Mouse (Mus musculus) cerebellum, adult 2 months (tissue): ENCODE measurements at regions not wholly inside any gene's neighbourhood (a gene's known extent, or its start where the extent isn't known, plus 50 kb on each side); places are given as distances from the start of the nearest gene placed in this dataset.
"Not testable (repeated sequence)": the region's sequence is repeated elsewhere in the genome, so short reads cannot be mapped to it uniquely, and the experiment has no call there.

Experiments
- DNase-seq, 2 experiments: peaks; one replicate each; pipeline ENCODE4 v3.0.0; 2021
- H3K27ac ChIP-seq: fragments of 200-500 bp; 2 replicates; pipeline ENCODE4 v1.5.1; 2012; ENCODE audit warnings: low read length, control low read depth, inconsistent platforms; ENCODE audit not compliant: insufficient read depth
- H3K27me3 ChIP-seq: fragments of 200-500 bp; 2 replicates; pipeline ENCODE4 v1.6.1; 2012; ENCODE audit warnings: inconsistent platforms, mild to moderate bottlenecking, low read length, moderate library complexity; ENCODE audit not compliant: control insufficient read depth, insufficient read depth
- H3K4me1 ChIP-seq: fragments of 200-500 bp; 2 replicates; pipeline ENCODE4 v1.6.1; 2011; ENCODE audit warnings: low read length; ENCODE audit not compliant: control insufficient read depth, insufficient read depth
- H3K4me3 ChIP-seq: fragments of 200-500 bp; replicated peaks from 2 replicates; pipeline ENCODE3; 2011; ENCODE audit warnings: mild to moderate bottlenecking, low read depth, low read length, control low read depth; ENCODE audit not compliant: insufficient read depth
- CTCF ChIP-seq: fragments of 200-500 bp; IDR thresholded peaks from 2 replicates; pipeline ENCODE4 v1.5.1; 2011; ENCODE audit warnings: low read depth, mild to moderate bottlenecking, control low read depth, low read length, moderate library complexity, borderline replicate concordance; ENCODE audit not compliant: insufficient read depth
- POLR2A ChIP-seq: fragments of 200-500 bp; IDR thresholded peaks from 2 replicates; pipeline ENCODE4 v1.6.1; 2011; ENCODE audit warnings: low read length, control low read depth, borderline replicate concordance; ENCODE audit not compliant: insufficient read depth
- WGBS: fragments of 180-500 bp; shearing (Covaris S2); methylation state at CpG from one replicate; pipeline ENCODE4 v1.1.7; 2018; 5-methylcytosine and 5-hydroxymethylcytosine counted together

DNA sequence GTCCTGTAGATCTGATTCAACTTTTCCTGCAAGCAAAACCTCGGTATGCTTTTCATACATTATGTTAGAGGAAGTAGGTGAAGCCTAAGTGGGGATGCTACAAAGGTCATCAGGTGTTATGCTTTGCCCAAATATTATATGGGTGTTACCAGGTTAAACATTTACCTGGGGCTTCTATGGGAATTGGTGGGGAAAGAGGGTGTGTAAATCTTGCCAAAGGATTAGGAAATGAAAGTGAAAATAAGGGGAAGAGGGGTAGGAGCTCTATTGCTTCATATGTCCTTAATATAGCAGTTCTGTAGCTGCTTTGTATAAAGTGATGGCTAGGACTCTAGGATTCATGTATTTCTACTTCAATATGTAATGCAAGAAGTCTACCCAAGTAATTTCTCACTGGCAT, 419.2 kb downstream of the Gm11232 start:
- WGBS = 81% methylated on average over 1 of the region's 1 CpGs
- no peaks in the 10 kb centered on the region for H3K27me3 ChIP-seq
- no peak overlapping the region for H3K27ac ChIP-seq
- DNase-seq = no peak
- TF ChIP-seq POLR2A (no peak), CTCF (no peak)
- no peaks in the 10 kb centered on the region for H3K4me1 ChIP-seq
- no peak overlapping the region for H3K4me3 ChIP-seq

DNA sequence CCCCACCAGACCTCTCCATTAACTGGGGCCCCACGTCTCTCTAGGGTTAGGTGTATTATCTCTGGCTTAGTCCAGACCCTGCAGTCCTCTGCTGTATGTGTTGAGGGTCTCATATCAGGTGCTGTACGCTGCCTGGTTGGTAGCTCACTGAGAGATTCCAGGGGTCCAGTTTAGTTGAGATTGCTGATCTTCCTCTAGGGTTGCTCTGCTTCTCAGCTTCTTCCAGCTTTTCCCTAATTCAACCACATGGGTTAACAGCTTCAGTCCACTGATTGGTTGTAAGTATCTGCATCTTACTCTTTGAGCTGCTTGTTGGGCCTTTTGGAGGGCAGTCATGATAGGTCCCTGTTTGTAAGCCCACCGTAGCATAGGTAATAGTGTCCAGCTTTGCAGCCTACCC, 425.1 kb downstream of the Gm11232 start:
- H3K4me3 ChIP-seq = no peak overlapping the region
- H3K27ac ChIP-seq = no peak overlapping the region
- 81% methylated on average over 3 of the region's 3 CpGs for WGBS
- DNase-seq = no peak
- H3K4me1 ChIP-seq = no peaks in the 10 kb centered on the region
- no peak for TF ChIP-seq CTCF
- no peak for TF ChIP-seq POLR2A
- H3K27me3 ChIP-seq = no peaks in the 10 kb centered on the region

DNA sequence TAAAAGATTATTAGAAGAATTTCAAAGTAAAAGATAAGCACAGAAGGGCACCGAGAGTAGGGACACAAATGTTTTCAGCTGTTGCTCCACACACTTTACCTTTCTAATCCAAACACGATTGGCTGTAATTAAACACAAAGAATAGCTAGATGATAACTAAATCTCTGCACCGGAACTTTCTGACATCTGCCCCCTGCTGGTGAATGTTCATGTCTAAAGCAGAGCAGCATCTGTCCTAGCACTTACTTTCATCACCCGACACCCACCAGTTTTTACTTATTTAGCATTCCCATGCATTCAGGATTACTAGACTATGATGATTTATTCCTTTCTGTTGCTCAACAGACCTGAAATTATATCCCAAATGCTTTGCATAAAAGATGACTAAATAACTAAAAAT, 425.7 kb downstream of the Gm11232 start:
- no peaks in the 10 kb centered on the region for H3K27me3 ChIP-seq
- no peak overlapping the region for H3K4me3 ChIP-seq
- 74% methylated on average over 4 of the region's 4 CpGs for WGBS
- TF ChIP-seq CTCF (no peak), POLR2A (no peak)
- no peaks in the 10 kb centered on the region for H3K4me1 ChIP-seq
- no peak overlapping the region for H3K27ac ChIP-seq
- DNase-seq = no peak

DNA sequence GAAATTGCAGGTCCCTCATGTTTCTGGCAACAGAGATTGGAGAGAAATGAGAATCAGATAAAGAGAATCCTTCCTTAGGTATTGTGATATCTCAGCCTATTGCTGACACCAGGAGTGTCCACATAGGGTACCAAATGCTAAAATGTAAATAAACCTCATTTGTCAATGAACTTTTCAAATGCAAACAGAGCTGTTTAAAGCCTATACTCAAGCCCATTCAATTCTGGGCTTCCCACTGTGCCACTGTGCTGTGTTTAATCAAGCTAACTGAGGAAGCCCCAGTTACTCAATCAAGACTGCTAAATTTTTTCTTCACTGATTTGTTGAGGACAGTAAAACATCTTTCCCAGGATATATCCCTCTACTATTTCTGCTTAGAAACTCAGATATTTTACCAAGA, 441.2 kb downstream of the Gm11232 start:
- Histone ChIP-seq H3K4me1 (no peaks in the 10 kb centered on the region), H3K27ac (no peak overlapping the region), H3K4me3 (no peak overlapping the region), H3K27me3 (no peaks in the 10 kb centered on the region)
- TF ChIP-seq CTCF (no peak), POLR2A (no peak)
- DNase-seq = no peak

GRCm38 (mm10) chr4:71307176-71307612, 450.6 kb downstream of the Gm11232 start:
- no peak for TF ChIP-seq POLR2A
- no peak for TF ChIP-seq CTCF

DNA sequence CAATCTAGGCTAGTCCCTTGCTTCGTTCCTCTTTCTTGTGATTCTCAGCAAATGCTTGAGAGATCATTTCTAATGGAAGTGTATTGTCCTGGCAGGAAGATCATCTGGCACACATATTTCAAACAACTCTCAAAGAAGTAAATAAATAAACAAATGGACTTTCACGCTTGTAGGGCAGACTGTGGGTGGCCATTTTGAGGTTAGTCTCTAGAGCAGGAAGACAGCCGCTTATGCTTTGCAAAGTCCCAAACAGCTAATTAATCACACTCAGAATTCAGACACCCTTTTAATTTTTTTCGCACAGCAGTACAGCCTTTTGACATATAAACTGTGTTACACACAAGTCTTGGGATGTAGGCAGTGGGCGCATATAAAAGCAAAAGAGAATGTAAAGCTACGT, 451.1 kb downstream of the Gm11232 start:
- Histone ChIP-seq H3K27ac (no peak overlapping the region), H3K4me1 (no peaks in the 10 kb centered on the region), H3K4me3 (no peak overlapping the region), H3K27me3 (no peaks in the 10 kb centered on the region)
- 93% methylated on average over 6 of the region's 6 CpGs for WGBS
- TF ChIP-seq CTCF (no peak), POLR2A (no peak)
- no peak for DNase-seq

More at GRCm38 (mm10) chr4:71307176-71307612, 450.6 kb downstream of the Gm11232 start:
- no peaks in the 10 kb centered on the region for H3K4me1 ChIP-seq
- H3K27me3 ChIP-seq = no peaks in the 10 kb centered on the region
- no peak overlapping the region for H3K4me3 ChIP-seq
- no peak overlapping the region for H3K27ac ChIP-seq
- 70% methylated on average over 6 of the region's 6 CpGs for WGBS
- DNase-seq = no peak

DNA sequence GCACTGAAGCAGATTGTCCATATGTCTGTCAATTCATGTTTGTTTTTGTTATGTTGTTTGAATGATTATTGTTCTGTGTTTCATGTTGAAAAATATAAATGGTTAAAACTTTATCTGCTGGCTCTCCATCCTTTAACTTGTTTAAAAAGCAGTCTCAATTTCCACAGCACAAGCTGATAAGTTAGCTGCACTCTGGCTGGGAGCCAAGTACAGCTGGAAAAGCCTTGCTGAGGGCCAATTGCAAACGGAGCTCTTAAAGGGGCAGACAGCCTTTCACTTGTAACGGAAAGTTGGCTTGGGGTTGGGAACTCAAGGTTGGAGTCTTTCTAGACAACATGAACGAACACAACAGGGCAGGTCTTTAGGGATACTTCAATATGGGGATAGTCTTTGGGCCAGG, 462.0 kb downstream of the Gm11232 start:
- H3K27me3 ChIP-seq, H3K4me3 ChIP-seq, H3K4me1 ChIP-seq, DNase-seq, H3K27ac ChIP-seq: not testable (repeated sequence)
- WGBS = 55% methylated on average over 3 of the region's 3 CpGs

- DNase-seq = no peak
- TF ChIP-seq CTCF (no peak), POLR2A (no peak)
- no peaks in the 10 kb centered on the region for H3K27me3 ChIP-seq
- H3K4me3 ChIP-seq = no peak overlapping the region
- WGBS = 93% methylated on average over 10 of the region's 10 CpGs
- H3K4me1 ChIP-seq = no peaks in the 10 kb centered on the region
- no peak overlapping the region for H3K27ac ChIP-seq
Measured at GRCm38 (mm10) chr4:71291741-71292149, 466.0 kb downstream of the Gm11232 start.

DNA sequence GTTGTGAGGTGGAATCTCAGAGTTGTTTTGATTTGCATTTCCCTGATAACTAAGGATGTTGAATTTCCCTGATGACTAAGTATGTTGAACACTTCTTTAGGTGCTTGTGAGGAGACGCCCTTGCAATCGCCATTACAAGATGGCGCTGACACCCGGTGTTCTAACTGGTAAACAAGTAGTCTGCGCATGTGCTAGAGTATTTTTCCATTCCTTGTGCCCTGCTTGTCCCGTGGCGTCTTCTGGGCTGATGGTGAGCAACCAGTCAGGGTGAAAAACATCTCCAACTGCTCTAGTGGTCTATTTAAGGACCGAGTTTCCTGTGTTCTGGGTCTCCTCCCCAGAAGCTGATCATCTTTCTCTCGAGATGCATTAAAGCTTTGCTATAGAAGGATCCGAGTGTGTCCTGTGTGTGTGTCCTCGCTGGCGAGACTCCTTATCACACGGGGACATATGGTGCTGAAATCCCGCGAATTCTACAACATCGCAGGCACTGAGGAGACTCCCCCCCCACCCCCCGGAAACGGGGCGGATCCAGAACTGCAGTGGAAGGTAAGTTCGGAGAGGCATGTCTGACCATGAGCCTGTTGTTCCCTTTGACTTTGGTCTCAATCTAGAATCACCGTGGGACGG, 466.5 kb downstream of the Gm11232 start:
- H3K4me1 ChIP-seq, H3K27ac ChIP-seq, H3K4me3 ChIP-seq, DNase-seq, H3K27me3 ChIP-seq: not testable (repeated sequence)
- WGBS = 94% methylated on average over 22 of the region's 22 CpGs
